Mouse (Mus musculus) MN1 (cell line): ENCODE measurements around the gene Stx1b.

Experiments used
- DNase-seq: peaks from one replicate; pipeline ENCODE4 v3.0.0-alpha.2; 2016; ENCODE audit warnings: low spot score

Gene Stx1b

DNA sequence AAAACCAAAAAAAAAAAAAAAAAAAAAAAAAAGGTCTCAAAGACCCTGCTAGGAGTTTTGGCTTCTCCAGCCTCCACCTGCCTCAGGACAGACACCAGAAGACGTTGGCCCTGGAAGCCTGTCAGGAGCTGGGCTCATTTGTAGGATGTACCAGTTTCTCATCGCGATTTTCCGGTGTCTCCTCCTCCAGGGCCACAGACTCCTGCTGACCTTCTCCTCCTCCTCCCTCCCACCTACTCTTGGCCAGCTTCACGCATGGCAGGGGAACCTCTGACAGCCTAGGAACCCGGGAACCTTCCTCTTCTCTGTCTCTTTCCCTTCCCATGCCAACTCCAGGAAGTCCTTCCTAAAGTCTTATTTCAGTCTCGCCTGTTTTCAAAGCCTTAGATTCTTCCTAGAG is 7.3 kb downstream of the Stx1b start:
- no peak for DNase-seq

DNA sequence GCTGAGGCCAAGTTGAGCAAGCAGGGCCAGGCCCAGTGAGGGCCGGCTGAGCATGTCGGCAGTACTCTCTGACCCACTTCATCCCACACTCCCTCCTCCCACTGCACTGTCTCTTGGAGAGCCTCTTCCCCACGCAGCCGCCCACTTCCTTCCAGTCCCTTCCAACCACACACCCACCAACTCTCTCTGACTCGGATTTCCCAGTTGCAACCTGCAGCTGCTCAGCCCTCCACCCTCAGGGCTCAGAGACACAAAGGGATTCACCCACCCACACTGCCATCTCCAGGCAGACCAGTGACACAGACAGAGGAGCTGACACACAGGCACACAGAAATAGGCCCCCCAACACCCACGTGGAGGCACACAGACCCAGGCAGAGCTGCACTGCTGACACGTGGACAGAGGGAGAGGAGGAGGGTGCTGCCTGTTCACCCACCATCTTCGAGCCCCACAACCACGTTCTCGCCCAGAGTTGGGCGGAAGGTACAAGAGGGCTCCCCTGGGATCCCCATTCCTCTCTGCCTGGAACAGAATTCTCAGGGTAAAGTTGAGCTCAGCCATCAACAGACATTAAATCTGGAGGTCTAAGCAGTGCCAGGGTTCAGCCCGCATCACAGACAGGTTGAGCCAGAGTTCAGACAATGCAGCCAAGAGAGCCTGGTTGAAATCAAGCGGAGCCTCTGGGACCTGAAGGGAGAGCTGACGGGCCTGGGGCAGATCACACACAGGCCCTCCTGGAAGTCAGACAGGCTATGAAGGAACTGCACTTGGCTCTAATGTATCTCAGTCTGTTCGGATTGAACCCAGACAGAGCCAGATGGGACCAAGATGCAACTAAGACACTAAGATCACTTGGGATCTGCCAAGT is 8.2 kb downstream of the Stx1b start:
- DNase-seq = peak; percentile 12

DNA sequence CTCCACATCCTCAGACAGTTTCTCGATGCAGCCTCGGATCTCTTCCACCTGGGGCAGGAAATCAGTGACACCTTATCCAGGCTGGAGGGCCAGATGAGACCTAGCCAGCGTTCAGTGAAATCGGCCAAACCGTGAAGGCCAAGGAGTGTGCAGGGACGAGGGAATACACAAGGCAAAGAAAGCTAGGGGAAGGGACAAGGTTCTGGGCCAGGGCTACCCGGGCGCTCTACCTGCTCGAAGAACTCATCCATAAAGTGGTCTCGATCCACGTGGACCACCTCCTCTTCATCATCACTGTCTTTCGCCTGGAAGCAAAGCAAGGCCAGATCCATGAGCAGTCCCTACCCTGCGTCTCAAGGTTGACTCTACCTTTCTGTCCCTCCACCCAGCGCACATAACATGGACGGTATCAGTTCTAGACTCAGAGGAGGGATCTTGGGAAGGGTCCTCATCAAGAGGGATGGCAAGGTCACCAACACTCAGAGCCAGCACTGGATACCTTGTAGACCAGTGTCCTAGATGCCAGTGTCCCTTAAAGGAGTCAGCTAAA is 9.2 kb downstream of the Stx1b start:
- no peak for DNase-seq

DNA sequence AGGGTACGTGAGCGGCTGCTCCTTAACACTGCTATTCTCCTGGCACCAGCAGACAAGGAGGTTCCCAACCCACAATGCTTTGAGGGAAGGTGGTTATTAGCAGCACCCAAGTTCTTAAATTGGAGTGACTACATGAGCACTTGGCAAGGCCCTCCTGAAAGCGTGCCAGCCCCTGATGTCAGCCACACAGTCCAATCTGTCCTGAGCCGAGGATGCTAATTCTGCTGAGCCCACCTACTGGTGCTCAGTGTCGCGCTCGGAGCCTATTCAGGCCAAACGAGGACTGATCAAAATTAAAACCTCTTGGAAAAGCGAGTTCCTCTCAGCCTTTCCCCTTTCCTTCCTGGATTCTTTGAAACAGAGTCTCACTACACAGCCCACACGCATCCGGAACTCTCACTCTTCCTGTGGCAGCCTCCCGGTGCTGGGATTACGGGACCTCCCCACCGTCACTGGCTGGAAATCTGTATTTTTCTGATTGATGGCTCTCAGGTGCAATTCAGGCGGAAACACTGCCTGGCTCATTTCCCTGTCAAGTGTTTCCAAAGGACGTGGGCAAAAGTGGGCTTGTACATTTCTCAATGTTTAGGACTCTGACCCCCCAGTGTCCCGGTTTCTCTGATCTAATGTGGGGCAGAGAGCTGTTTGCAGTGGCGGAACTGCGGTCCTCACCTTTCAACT is 10.0 kb downstream of the Stx1b start:
- no peak for DNase-seq

DNA sequence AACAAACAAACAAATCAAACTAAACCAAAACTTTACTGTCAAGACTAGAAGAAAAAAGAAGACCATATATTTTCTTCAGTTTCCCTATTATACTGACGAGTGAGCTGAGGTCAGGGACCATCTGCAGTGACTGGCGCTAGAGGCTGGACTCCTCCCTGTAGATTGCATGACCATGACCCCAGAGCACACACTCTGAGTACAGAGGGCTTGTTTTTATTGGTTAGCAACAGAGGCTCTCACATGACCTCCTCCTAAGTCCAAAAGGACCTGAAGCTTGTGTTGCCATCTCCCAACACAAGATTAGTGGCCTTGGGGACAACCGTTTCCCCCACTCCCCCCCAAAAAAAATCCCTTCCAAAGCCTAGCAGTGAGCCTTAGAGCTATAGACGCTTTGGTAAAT is 10.5 kb downstream of the Stx1b start:
- DNase-seq = no peak

DNA sequence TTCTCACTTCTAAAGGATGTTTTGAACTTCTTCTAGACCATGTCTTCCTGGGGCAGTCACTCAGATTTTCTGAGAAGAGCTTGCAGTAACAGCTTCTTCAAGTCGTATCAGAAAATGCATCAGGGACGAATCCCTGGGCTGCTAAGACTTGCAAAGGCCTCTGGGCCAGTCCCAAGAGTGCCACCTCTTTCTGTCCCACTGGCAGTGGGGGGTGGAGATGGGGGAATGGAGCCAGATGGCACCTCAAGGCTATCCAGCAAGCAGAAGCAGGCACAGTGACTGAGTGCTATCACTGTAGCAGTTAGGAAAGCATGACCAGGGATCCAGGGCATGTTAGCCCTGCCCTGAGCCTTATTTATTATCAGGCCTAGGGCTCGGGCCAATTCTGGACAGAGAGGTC is 12.1 kb downstream of the Stx1b start:
- no peak for DNase-seq

DNA sequence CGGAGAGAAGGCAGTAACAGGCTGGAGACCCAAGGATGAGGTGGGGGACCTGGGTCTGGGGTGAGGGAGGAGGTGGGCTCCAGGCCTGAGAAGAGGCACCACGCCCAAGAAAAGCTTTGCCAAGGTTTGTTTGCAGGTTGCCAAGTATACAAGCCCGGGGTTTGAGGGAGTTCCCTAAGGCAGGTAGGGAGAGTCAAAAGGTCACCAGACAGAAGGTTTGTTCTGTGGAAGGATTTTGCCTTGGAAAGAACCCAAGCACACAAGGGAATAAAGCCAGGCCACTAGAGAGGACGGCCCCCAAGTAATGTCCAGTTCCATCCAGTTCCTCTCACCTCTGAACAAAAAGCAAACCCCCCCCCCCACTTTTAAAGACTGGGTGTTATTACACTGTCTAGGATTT is 13.1 kb downstream of the Stx1b start:
- no peak for DNase-seq

DNA sequence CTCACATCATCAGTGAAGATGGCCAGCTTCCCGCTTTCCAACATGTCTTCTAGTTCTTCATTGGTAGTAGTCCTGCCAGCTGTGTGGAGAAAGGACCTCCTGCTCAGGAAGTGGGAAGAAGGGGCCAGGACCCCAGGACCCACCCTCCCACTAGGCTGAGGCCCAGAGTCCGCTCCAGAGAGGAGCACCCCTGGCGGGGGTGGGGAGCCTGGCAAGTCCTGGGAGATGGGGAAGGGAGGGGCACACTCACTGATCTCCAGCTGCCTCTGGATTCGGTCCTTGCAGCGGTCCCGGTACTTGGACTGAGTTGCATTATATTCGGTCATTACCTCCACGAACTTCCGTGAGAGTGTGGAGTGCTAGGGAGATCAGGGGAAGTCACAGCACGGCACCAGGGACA is 13.7 kb downstream of the Stx1b start:
- no peak for DNase-seq

DNA sequence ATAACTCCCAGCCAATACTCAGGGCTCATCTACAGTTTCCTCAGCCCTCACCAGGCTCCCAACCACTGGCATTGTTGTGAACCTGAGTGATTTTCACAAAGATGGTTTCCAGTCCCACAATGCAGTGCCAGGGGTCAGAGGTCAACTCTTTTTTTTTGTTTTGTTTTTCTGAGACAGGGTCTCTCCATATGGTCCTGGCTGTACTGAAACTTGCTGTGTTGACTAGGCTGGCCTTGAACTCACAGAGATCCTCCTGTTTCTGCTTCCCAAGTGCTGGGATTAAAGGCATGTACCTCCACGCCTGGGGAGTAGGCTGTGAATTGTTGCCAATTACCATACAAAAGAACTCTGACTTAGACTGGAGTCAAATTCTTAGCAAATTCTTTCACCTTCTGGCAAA is 14.5 kb downstream of the Stx1b start:
- no peak for DNase-seq

DNA sequence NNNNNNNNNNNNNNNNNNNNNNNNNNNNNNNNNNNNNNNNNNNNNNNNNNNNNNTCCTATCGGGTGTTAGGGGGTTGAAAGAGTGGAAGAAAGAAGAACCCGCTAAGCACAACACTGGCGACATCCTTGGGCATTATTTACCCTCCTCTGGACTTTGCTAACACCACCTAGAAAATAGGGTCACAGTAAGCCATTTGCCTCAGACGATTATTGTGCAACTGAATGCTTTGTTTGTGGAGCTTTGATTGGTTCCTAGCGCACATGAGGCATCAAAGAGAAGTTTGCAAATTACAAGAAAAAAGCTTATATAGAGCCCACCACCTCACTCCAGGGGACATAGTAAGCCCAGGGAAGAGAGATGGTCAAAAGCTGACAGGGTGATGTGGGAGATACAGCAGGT is 15.5 kb downstream of the Stx1b start:
- no peak for DNase-seq

DNA sequence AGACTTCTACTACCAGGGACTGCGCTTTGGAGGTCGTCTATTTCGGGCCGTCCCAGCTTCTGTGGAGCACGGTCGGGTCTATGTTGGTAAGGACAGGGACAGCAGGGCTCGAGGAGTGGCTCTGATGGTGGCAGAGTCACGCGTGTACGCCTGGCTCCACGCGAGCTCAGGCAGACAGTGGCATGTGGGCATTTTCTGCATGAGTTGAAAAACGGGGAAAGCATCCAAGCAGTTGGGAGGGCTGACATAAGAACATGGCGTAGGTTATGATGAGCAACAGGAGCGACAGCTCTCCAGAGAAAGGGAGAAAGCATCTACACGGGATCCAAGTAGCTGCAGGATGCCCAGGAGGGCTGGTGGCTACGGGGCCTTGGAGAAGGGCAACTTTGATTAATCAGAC is 22.0 kb downstream of the Stx1b start:
- no peak for DNase-seq

DNA sequence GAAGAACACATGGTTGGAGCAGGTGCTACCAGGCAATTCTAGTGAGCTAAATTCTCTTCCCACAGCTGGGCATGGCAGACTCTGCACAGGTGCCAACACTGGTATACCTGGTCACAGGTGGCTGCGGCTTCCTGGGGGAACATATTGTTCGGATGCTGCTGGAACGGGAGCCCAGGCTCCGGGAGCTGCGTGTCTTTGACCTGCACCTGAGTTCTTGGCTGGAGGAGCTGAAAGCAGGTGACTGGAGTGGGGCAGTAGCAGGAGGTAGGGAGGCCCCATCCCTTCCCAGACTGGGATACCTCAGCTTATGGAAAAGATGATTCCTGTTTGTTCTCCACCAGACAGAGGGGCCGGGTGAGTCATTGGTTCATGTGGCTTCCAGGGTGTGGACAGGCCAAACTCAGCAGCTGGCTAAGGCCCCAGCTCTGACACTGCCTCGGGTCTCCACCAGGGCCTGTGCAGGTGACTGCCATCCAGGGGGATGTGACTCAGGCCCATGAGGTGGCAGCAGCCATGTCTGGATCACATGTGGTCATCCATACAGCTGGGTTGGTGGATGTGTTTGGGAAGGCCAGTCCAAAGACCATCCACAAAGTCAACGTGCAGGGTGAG is 23.2 kb downstream of the Stx1b start:
- DNase-seq = peak; percentile 73

DNA sequence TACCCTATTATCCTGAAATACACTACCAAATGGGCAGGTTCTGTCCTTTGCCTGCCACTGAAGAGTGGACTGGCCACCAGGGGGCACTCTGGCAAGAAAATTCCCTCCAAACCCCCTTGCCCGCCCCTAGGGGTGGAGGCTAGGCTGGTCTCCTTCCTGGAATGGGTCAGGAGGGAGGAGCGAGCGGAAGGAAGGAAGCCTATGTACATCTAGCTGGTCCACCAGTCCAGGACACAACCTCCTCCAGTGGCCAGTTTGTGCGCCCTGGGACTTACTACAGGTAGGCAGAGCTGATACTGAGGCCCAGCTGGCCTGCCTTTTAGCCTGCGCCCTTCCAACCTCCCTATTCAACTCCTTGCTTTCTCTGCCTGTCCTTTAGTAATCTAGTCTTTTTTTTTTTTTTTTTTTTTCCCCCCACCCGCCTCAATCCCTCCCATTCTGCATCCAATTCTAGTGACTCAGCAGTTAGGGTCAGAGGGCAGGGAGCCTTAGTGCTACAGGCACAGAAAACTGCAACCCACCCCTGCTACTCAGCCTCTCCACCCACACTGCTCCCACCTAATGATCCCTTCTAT is 23.8 kb downstream of the Stx1b start, which contains the start of gene Hsd3b7:
TSS of gene Hsd3b7 (plus strand) at position 170 of the 575 bp plus-strand sequence.
- DNase-seq = peak; percentile 89

DNA sequence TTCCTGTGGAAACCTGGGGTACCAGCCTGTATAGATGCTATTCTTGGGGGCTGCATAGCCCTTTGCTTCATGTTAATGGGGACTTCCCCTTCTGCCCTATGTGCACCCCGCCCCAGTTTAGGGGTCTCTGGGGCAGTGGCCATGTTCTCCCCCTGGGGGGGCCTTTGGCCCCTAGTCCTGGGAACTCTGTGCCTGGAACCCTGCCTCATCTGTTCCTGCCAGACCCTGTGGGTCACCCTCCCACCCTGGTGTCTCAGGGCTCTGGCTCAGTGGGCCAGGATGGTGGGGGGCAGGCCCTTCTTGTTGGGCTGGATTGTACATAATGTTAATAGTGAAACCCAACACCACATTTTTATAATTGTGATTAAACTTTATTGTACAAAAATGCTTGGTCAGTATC is 24.6 kb downstream of the Stx1b start:
- no peak for DNase-seq

DNA sequence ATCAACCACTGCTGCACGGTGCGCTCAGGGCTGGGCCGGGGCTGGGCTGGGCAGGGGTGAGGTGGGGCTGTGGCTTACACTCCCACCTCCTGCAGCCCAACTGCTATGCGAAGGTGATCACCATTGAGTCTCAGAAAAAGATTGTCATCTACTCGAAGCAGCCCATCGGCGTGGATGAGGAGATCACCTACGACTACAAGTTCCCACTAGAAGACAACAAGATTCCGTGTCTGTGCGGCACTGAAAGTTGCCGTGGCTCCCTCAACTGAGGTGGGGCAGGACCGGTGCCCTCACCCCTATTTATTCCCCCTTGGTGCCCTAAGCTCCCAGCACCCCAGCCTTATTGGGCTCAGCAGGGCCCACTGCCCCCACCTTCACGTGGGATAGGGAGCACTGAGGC is 25.1 kb downstream of the Stx1b start:
- DNase-seq = no peak

DNA sequence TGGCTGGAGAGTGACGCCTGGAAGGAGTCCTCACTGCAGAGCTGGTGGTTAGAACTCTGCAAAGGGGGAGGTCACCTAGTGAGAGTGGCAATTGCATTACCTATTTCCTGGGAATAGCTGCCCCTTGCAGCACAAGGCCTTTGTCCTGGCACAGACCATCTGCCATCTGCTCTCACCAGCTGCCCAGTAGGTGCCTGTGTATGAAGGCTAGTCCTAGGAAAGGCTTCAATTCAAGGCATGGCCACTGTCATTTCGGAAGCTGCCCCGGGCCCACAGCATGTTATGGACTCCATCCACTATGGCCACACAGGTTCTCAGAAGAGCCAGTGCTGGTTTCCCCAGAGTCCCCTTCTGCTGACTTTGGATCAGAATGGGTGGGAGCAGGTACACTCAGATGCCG is 25.8 kb downstream of the Stx1b start:
- peak; percentile 46 for DNase-seq

DNA sequence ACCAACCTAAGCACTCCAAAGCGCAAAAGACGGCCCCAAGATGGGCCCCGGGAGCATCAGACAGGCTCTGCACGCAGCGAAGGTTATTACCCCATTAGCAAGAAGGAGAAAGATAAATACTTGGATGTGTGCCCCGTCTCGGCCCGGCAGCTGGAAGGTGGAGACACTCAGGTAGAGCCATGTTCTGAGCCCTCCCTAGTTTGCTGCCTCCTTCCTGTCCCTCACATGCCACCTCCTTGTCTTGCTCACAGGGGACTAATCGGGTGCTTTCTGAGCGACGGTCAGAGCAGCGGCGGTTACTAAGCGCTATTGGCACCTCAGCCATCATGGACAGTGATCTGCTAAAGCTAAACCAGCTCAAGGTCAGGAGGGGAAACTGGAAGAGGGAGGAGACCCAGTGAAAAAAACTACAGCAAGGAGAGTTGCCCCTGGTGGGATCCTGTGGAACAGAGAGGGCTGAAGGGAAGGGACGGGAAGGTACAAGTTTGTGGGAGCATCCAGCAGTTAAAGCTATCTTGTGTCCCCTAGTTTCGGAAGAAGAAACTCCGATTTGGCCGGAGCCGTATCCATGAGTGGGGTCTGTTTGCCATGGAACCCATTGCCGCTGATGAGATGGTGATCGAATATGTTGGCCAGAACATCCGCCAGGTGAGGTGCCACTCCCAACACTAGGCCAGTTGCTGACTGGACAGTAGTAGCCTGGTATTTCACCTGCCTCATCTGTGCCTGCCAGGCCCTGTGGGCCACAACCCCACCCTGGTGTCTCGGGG is 27.1 kb downstream of the Stx1b start:
- no peak for DNase-seq

DNA sequence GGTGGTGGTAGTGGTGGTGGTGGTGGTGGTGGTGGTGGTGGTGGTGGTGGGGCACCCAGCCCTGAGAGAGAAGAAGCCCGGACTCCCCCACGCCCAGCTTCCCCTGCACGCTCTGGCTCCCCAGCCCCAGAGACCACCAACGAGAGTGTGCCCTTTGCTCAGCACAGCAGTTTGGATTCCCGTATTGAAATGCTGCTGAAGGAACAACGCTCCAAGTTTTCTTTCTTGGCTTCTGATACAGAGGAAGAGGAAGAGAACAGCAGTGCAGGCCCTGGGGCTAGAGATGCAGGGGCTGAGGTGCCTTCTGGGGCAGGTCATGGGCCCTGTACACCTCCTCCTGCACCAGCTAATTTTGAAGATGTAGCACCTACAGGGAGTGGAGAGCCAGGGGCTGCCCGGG is 39.0 kb downstream of the Stx1b start, which contains the start of gene Gm49388:
TSS of gene Gm49388 (plus strand) at position 301 of the 400 bp plus-strand sequence.
- no peak for DNase-seq

DNA sequence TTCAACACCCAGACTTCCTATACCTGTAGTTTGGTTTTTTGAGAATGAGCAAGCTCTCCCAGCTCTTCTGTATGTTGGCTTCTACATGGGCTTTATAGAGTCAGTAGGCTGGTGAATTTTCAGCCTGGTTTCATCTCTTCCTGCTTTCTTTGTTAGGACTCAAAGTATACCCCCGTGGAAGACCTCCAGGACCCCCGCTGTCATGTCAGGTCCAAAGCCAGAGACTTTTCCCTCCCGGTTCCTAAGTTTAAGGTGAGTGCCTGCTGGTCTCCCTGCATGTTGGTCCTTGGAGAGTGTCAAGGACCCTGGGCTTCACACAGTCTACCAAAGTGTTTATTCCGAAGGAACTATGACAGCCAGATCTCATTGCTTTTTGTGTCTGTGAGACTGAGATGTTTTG is 46.0 kb downstream of the Stx1b start:
- DNase-seq = no peak

DNA sequence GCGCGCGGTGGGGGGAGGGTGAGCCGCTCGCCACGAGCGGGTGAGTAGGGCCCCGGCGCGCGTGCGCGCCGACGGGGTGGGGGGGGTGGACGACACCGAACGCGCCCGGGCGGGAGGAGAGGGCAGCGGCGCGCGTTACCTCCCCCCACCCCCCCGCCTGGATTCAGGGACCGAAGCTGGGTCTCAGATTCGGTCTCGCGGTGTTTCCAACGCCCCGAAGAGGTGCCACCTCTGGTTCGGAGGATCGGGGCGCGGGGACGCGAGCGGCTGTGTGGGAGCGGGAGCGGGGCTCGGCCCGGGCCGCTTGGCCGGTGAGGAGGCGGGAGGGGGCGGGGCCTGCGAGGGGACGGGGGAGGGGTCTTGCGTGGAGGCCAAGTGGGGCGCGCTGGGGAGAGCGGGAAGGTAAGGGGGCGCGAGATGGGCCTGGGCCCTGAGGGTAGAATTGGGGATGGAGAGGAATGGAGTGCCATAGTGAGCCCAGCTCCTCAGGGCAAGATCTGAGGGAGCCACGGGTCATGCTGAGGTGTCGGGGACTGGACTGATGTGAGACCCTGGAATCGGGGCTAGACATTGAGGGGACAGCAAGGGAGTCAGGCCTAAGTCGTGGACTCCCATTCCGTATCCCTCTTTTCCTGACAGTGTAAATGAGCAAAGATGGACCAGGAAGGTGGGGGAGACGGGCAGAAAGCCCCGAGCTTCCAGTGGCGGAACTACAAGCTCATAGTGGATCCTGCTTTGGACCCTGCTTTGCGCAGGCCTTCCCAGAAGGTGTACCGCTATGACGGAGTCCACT is 46.7 kb downstream of the Stx1b start:
- peak; percentile 81 for DNase-seq
